Mouse (Mus musculus) layer of hippocampus, postnatal 10 days (tissue): ENCODE data around the gene Tbl3. TPM values are rescaled to one million over a fixed set of nuclear protein-coding genes. Genes with fewer than 3 reads are reported as not detected.
"Not testable (repeated sequence)": the region's sequence is repeated elsewhere in the genome, so short reads cannot be mapped to it uniquely, and the experiment has no call there.

Experiments used
- DNase-seq, 2 experiments: peaks; one replicate each; pipeline ENCODE4 v3.0.0; 2021; ENCODE audit warnings: low spot score in 2 of 2
- total RNA-seq, 2 experiments: library from RNA; stranded (reverse); gene quantifications; 2 replicates each; pipeline ENCODE4 v1.2.3; 2021

Gene Tbl3
- total RNA-seq, 2 experiments from 2014 or later = 28.5 to 34.3 TPM

GRCm38 (mm10) chr17:24697985-24698384 lies 9.5 kb downstream of the Tbl3 start:
- no peak for DNase-seq

- peak; percentile 80 to 87 for DNase-seq
Measured at GRCm38 (mm10) chr17:24696011-24696697, 11.3 kb downstream of the Tbl3 start, which contains the start of the genes Gfer and Noxo1. Gfer (minus strand) TSS chr17:24696156. Noxo1 (plus strand) TSS chr17:24696234.

DNA sequence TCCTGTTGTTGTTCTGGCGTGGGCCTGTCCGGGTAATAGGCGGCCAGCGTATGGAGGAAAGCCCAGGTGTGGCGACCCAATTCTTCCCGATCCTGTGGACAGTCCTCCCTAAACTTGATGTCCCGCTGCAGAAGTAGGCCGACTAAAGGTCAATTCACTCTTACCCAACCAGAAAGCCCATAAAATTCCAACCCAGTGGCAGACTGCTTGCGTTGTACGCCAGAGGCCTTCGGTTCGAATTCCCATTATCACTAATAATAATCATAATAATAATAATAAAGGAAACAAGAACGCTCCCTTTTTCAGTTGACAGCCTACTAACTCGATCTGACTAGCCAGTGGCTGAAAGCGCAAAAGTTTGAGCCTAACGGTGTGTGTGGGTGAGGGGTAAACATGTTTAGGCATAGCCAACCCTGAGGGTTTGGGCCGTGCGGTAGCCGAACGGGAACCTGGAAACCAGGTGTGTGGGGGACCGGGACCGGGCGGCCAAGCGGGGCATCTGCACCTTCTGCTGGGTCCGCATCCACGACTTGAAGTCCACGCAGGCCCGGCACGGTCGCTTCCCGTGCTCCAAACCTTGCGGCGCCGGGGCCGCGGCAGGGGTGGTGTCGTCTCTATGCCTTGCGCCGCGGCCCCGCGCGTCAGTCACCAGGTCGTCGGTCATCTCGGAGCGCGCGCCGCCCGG lies 12.0 kb downstream of the Tbl3 start:
- DNase-seq = peak in 1 of 2 experiments; percentile 28

GRCm38 (mm10) chr17:24692385-24692784 lies 15.1 kb downstream of the Tbl3 start:
- DNase-seq = no peak

GRCm38 (mm10) chr17:24689251-24690081 lies 18.0 kb downstream of the Tbl3 start, which contains the start of gene Syngr3:
Syngr3 (minus strand) TSS chr17:24689955.
- peak; percentile 30 to 68 for DNase-seq

GRCm38 (mm10) chr17:24687599-24687998 lies 19.9 kb downstream of the Tbl3 start:
- no peak for DNase-seq

- DNase-seq = no peak
Measured at GRCm38 (mm10) chr17:24687146-24687595, 20.3 kb downstream of the Tbl3 start.

GRCm38 (mm10) chr17:24686514-24686913 lies 20.9 kb downstream of the Tbl3 start:
- no peak for DNase-seq

- no peak for DNase-seq
Measured at GRCm38 (mm10) chr17:24677500-24678080, 29.9 kb downstream of the Tbl3 start.

GRCm38 (mm10) chr17:24676877-24677276 lies 30.6 kb downstream of the Tbl3 start:
- no peak for DNase-seq

DNA sequence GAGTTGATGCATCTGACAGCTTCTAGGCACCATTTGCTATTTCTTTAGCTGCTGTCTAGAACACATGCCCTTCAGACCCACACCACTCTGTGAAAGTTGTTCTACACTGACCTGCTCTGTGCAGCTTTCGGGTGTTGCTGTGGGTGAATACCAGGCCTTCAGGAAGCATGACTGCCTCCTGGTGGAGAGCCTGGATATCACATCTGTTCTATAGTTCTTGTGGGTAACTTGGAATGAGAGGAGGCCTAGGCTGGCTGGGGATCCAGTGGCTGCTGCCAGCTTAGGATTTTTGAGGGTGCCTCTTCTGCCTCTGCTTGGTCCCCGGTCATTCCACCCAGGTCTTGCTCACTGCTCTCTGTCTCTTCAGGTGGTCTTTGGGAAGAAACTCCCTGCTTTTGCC lies 31.3 kb downstream of the Tbl3 start:
- DNase-seq = peak; percentile 80 to 81

- DNase-seq = no peak
Measured at GRCm38 (mm10) chr17:24674277-24674676, 33.2 kb downstream of the Tbl3 start.

DNA sequence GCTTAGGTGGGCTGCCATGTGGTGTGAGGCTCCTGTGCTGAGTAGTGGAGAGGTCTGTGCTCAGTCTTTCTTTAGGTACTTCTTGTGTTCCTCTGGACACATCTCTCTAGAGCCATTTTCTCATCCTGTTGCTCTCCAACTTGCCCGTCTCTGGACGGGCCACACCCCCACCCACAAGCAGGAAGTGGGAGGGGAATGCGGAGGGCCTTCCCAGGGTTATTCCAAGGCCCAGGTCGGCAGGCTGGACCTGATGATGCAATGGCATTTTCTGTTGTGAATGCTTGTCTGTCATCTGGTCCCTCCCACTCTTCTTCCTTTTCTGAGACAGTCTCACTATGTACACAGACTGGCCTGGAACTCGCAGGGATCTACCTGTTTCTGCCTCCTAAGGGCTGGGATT lies 35.3 kb downstream of the Tbl3 start:
- no peak for DNase-seq

- no peak for DNase-seq
Measured at GRCm38 (mm10) chr17:24671346-24671745, 36.1 kb downstream of the Tbl3 start.

DNA sequence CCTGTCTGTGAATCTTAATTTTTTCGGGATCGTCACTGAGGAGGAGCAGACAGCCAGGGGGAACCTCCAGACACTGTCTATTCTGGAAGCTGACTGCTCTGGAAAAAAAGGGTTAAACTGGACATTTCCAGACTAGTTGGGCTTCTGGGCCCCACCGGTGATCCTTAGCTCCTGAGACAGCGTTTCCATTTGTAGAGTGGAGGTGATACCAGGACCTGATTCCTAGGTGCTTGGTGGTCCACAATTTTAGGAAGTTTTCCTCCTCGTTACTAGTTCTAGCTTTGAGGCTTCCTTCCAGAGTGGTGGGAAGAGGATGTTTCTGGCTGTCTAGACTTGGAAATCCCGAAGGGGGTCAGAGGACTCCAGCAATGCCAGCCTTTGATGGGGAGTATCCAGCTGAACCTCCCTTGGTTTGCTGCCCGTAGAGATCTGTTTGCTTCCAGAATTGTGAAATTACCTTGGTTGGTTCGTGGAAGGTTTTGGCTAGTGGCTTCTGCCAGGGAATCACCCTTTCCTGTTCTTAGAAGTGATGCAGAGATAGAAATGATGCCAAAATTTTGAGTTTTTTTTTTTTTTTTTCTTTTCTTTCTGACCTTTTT lies 37.1 kb downstream of the Tbl3 start:
- no peak for DNase-seq

DNA sequence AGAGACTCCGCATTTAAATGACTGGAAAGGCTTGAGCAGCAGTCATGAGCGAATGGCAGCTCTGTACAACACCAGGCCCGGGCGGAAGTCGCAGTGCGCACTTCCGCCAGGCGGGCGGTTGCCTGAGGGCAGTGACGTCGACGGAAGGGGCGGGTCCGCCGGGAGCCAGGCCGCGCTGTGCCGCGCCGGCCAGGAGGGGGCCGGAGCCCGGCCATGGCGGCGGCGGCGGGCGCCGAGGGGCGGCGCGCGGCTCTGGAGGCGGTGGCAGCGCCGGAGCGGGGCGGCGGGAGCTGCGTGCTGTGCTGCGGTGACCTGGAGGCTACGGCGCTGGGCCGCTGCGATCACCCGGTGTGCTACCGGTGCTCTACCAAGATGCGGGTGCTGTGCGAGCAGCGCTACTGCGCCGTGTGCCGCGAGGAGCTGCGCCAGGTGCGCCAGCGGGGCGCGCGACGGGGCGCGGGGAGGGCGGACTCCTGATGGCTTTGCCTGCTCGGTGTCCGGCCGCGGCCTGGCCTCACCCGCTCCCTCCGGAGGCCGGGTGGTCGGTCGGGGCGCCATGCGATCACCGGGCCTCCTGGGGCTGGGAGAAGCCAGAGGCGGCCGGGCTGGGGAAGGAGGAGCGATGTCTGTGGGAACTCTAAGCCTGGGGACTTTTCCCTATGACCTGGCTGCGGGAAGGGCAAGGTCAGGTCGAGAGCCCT lies 37.8 kb downstream of the Tbl3 start, which contains the start of gene Zfp598:
Gene Zfp598, plus strand, starts transcription at position 143 of the 701 bp plus-strand sequence.
- DNase-seq = peak; percentile 93 to 94

DNA sequence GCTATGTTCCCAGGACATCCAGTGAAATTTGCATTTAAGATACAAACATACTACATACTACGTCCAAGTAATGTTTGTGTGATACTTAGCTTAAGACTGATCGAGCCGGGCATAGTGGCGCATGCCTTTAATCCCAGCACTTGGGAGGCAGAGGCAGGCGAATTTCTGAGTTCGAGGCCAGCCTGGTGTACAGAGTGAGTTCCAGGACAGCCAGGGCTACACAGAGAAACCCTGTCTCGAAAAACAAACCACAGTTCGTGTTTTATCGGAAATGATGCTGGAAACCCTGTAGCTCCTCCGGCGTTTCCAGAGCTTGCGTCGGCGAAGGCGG lies 38.3 kb downstream of the Tbl3 start:
- not testable (repeated sequence) for DNase-seq

DNA sequence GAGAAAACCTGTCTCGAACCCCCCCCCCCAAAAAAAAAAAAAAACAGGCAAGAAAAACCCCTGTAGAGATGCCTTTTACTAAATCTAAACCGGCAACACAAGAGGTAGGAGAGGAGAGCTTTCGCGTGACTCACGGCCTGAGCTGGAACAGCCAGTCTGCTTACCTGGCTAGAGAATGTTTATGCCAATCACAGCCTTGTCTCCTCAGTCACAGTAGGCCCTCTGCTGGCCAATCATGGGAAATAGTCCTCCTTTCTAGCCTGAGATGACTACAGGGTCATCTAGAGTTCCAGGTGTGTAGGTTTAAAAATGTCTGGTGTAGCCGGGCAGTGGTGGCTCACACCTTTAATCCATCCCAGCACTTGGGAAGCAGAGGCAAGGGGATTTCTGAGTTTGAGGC lies 40.0 kb downstream of the Tbl3 start:
- DNase-seq = peak in 1 of 2 experiments; percentile 59

- not testable (repeated sequence) for DNase-seq
Measured at GRCm38 (mm10) chr17:24667011-24667410, 40.4 kb downstream of the Tbl3 start.
